Mouse (Mus musculus): Measurements from ENCODE around the gene Bsnd.

Gene Bsnd

DNA sequence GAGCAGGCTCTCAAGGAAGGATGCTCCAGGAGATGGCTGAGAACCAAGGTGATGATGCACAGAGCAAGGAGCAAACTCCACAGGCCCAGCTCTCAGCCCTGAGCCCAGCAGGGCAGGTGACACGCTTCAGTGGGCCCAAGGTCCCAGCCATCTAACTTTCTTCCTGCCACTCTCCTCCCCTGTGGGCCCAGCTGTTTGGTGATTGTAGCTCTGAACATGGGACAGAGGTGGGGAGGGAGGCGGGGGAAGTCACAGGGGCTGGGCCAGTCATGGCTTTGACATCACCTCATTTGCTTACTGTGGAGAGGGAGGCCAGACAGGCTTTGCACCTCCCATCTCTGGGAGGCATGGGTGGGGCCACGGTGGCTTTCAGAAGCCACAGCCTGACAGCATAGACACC lies at the start of gene Bsnd:
TSS of gene Bsnd (minus strand) at position 168 of the 400 bp plus-strand sequence.
- peak; percentile 70 to 82 for DNase-seq

DNA sequence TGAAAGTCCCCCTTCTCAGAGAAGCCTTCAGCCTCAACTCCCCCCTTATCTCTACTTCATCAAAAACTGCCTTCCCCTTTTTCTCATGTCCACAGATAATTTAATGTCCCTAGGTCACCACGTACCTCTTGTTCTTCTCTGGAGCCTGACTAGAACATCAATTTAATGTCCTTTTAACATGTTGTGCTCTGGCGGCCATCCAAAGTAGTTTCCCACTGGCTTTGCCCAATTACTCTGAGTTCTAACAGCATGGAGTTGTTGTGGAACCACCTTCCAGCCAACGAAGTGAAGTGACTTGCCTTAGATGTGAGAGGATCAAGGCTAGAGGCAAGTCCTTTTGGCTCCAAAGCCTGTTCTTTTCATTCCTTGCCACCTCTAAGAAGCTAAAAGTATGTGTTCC lies 49.4 kb upstream of the Bsnd start:
- DNase-seq: peak in 1 of 2 experiments; percentile 26

DNA sequence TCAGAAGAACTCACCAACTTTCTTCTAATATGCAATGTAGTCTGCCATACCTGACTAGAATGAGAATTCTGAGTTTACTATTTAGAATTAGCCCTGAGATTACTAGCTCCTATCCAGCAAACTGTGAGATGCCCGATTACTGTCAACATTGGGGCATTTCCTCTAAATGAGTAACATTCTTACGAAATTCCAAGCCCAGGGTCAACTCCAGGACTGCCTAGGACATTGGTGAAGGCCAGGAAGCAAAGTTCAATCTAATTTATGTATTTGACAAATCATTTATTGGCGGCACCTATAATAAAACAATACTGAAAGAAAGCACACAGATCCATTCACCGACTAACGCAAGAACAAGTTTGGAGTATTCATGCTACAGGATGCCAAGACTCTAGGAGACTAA lies 47.7 kb upstream of the Bsnd start:
- no peak for DNase-seq

DNA sequence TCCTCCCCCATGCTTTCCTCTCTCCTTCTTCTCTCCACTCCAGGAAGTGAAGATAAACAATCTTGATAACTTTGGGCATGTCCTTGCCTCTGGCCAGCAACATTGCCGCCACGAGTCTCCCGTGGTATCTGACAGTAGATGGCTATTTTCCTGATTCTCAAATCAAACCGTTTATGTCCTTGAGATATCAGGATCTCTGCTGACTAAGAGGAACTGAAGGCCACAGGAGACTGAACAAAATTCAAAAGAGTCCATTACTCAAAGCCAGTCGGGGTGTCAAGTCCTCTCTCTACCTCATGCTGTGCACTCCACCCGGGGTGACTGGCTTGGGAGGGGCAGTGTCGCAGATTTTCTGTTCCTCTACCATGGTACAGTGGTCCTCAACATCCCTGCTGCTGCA lies 42.2 kb upstream of the Bsnd start:
- DNase-seq: no peak

DNA sequence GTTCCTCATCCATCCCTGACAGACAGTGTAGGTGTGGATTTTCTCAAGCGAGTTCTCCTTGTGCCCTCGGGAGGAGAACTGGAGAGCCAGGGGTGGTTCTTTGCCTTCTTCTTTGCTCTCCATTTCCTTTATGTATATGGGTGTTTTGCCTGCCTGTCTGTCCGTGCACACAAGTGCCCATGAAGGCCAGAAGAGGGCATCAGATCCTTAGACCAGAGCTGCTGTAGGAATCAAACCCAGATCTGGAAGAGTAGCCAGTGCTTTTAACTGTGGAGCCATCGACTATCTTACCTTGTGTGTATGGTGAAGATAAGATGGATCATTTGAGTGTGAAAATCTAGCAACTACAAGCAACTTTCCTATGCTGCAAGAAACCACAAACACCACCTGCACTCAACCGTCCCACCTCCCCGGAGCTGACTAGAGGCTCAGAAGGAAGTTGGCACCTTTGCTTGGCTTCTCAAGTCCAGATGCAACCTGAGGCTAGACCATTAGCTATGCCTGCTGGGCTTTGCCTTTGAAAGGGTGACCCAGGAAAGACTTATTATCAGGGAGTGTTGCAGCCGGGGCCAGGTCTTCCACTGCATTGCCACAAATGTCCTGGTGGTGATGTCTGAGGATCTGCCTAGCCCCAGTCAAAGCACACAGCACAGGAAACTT lies 41.5 kb upstream of the Bsnd start:
- peak in 1 of 2 experiments; percentile 24 for DNase-seq

DNA sequence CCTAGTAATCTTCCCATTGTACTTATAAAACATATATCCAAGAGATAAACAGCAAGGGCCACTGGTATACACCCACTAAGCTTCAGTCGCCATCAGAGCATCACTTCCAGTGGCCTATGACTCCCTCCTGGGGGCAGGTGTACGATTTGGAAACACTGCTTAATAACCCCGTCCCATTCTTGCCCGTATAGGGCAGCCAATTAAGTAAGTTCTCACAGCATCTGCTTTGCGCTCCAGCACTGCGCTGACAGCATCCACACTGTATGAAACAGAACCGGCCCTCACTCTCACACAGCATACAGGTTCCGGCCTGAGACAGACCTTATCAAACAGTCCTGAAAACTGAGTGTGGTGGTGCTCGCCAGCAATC lies 38.0 kb upstream of the Bsnd start:
- DNase-seq: no peak

DNA sequence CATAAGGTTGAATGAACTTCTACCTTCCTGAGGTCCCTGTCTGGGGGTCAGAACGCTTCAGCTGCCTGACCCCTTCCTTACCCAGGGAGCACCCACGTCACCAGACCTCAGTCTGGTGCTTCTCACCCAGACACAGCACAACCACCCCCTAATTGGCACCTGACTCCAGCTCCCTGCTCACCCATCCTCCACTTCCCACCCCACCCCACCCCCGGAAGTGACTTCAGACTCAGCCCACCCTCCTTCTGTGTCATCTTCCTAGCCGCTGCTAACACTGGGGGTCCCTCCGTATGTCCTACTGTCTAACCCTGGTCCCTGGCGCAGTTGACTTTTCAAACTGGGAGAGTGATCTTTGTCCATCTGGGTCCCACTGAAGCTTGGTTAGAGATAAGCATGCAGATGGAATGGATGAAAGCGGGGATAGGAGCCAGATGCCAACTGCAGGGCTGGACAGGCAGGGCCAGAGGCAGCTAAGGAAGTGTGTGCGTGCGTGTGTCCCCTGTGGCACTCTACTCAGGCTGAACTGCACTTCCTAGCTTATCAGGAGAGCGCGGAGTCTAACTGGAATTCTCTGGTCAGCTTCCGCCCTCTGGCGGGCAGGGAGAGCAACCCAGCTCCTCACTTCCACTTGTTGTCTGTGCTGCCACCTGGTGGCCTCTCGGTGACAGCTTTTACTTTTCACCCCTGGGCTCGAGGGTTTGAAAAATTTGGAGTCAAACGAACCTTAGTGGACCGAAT lies 37.5 kb upstream of the Bsnd start:
- peak; percentile 95 for DNase-seq

DNA sequence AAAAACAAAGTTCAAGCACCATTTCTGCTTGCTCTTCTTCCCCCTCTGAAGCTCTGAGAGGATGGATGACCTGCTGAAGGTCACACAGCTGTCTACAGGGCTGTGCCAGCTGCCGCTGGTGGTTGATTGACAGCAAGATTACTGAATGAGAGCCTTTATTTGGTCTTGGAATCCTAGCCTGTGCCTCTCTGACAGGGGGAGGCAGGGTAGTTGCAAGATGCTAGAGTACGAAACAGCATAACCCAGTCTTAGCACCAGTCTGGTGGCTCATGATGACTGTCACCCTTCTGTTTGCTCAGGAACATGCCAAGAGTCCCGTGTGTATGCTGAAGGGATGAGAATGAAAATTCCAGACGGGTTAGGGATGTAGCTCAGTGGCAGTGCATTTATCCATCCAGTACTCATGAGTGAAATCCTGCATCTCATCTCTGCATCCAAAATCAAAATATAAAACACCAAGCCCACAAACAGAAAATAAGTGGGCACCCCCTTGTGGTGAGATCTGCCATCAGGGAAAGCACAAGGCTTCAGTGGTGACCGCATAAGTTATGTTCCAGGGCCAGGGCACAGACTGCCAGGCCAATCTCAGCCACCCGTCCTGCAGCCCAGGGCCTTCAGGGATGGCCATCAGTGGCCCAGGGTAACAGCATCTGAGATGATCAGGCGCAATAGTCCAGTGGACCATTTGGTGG lies 35.9 kb upstream of the Bsnd start:
- DNase-seq: peak; percentile 37 to 44

DNA sequence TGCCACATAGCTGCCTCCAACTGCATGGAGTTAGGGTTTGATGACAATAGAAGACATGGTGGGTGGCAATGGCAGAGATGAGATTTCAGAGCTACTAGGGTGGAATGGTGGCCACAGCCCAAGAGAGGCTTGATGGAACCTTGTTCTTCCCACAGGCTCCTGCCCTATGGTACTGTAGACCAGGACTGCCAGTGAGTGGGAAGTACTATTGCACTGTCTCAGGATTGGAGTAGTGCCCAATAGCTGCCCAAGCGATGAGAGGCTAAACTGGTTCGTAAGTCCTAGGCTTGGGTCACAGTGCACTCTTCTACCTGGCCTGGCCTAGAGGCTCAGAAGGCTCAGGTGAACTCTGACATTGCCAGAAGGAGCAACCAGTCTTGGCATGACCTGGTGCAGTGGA lies 32.9 kb upstream of the Bsnd start:
- DNase-seq: no peak

DNA sequence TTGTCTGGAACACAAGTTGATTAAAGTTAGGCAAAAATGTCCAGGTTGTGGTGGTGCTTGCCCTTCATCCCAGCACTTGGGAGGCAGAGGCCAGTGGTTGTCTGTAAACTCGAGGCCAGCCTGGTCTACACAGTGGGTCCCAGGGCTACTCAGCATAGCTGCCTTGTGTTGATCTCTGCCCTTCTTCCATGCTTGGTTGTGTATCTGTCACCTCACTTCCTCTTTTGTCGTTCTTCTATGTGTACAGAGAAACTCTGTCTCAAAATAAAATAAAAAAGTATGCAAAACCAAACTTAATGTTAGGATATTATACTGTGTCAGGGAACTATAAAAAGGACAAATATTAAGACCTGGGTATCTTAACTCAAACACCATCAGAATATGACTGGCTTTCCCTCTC lies 32.0 kb upstream of the Bsnd start:
- DNase-seq: no peak

DNA sequence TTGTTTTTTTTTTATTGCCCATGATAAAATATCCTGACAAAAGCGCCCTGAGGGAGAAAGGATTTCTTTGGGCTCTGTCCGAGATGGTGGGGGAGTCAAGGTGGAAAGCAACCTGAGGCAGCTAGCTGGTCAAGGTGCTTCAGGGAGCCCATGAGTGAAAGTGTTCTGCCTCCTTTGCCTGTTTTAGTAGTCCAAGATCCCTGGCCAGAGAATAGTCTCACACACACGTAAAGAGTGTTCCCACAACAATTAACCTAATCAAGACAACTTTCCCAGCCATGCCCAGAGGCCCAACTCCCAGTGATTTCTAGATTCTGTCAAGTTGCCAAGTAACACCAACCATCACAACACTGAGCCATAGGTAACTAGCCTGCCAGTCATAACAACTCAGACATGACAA lies 30.5 kb upstream of the Bsnd start:
- no peak for DNase-seq

DNA sequence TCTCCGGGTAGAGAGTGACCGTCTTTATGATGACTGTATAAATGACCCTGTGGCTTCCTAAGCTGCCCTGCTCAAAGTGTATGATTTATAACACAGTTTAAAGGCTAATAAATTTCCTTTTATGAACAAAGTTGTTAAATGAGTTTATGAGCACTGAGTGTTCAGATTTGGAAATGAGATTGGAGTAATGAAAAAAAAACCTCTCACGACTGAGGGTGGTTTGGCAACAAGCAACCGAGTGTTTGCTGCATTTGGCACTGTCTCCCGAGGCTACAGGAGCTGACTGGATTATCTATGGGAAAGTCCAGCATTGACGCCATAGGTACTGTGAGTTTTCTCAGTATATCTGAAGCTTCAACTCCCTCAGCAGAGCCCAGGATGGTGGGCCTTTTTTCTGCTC lies 22.5 kb upstream of the Bsnd start:
- no peak for DNase-seq

DNA sequence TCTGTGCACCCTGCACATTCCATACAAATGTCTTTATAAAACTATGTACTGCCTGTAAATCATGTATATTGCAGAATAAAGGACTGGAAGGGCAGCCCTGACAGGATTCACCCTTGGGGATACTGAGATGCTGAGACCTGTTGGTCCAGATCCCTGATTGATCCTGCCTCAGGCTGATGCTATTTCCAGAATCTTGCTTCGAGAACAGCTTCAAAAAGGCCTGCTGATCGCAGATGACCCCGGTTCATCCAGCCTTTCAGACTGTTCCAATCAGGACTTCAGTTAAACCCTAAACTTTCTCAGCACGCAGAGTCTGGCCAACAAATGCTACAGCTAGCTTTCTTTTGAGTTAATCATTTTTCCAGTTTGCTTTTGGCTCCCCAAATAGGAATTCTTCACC lies 17.8 kb upstream of the Bsnd start:
- no peak for DNase-seq

DNA sequence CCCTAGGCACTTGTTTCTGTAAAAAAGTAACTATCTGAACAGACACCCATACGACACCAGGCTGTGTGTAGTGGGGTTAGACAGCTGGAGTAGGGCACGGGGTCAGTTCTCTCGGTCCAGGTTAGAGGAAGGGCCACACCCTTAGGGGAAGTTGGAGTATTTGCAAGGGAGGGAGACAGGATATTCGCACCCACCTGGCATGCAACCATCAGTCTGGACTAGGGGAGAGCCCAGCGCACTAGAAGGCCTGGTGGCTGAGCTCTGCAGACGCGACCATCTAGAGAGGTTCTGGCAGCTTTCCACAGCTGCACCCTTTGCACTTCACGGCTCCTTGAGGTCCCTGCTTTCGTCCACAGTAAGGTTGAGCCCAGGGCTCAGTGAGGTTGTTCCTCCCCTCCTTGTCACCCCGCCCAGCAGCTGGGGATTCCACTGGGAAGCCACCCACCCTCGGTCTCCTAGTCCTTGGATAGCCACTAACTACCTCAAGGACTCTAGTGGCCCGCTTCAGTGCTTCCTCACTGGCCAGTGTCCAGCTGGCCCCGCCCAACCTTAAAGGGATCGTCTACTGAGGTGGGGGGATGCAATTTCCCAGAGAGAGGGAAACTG lies 13.5 kb upstream of the Bsnd start:
- peak; percentile 41 to 59 for DNase-seq

DNA sequence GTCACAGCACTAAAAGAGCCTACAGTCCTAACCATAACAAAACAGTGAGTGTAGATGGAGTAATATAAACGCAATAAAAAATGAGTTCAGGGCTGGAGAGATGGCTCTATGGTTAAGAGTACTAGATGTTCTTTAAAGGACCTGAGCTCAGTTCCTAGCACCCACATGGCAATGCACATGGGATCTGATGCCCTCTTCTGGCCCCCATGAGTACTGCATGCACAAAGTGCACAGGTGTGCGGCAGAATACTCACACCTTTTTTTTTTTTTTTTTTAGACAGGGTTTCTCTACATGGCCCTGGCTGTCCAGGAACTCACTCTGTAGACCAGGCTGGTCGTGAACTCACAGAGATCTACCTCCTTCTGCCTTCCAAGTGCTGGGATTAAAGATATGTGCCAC lies 11.5 kb upstream of the Bsnd start:
- no peak for DNase-seq

DNA sequence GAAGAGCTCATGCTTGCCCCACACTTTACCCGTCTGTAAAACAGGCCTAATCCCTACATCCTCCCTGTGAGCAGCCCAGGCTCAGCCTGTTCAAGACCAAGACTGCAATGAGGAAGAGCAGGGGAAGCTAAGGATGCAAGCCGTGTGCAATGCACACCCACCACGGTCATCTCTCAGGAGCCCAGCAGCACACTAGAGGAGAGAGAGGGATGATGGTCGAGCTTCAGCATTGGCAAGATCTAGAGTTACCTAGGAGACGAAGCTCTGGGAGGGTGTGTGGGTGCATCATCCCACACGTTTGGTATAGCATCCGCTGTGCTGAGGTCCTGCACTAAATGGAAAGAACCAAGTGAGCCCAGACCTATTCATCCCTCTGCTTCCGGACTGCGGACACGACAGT lies 8.0 kb upstream of the Bsnd start:
- no peak for DNase-seq

DNA sequence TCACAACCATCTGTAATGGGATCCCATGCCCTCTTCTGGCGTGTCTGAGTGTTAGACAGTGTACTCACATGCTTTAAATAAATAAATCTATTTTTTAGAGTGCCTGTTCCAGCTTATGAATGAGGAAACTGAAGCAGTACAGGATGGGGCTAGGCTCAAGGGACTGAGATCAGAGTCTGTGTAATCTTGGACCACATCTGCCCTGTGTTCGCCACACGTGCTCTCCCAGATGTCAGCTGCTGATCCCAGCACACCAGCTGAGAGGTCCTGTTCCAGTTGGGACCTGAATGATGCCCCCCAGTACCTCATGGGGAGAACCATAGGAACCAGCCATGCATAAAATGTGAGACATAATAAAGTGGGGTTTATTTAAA lies 6.4 kb upstream of the Bsnd start:
- no peak for DNase-seq

DNA sequence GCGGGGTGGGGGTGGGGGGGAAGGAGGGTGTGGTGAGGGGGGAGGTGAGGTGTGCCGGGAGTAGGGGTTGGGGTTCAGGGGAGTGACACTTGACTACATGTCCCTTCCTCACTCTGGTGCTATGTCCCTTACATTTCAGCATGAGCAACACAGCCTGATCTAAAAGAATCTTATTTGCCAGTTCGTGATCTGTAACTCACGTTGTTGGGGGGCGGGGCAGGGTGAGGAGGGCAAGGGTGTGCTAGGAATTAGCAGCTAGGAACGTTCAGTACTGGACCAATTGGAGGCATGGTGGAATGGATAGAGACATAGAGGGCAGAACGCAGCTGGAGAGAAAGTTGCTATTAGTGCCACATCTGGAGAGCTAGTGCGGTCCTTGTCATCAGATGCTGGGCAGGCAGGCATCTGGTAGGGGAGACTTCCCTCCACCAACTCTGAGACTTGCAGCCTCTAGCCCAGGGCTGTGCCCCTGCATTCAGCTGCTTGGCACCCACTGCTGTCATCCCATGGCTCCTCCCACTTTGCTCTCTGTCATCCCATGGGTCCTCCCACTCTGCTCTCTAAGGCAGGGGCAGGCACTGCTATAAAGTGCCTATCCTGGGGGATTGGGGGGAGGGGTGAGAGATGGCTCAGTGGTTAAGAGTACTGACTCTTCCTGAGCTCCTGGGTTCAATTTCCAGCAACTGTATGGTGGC lies 5.8 kb upstream of the Bsnd start:
- no peak for DNase-seq

DNA sequence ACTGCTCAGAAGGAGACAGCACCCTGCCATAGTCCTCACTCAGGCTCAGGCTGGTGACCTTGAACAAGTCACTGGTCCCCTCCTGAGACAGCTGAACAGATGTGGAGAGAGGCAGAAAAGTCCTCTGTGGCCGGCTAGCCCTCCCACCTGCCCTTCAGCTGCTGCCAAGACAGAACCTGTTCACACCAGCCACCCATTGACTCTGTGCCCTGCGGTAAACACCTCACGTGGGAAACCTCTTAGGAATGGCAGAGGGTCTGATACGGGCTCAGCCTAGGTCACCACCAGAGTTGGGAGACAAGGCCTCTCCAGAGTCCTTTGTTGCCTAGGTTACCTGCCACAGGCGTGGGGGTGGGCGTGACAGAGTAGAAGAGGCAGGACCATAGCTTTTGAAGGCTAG lies 4.8 kb upstream of the Bsnd start:
- peak in 1 of 2 experiments; percentile 39 for DNase-seq

DNA sequence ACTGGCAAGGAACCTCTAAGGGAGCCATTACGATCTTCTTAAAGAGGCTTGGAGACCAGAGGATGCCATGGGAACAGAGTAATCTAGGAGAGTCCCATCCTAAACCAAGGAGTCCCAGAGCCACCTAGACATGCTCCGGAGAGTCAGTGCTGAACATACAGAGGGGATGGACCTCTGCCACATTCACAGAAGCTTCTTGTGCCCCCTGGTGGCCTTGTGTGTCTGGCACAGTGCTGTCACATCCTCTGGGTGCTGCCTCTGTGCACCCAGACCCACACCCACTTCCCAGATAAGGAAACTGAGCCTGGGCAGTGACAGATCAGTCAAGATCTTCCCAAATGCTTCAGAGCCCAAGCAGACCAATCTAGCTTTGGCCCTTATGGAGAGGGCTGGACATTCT lies 1.6 kb upstream of the Bsnd start:
- peak; percentile 60 to 66 for DNase-seq

DNA sequence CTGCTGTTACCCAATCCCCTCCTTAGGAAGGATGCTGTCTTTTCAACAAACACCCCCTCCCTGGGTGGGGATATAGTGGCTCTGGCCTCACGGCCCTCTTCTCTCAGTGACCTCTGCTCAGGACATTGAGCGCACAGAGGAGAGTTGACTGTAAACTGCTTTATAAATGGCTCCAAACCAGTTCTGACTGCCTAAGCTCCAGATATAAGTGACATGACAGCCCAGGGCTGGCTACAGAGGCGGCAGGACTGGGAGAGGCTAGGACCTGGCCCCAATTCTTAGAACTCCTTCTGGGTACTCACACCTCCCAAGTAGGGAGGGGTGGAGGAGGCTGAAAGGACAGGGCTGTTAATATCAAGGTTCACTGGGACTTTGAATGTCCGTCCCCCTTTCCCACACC lies 1.5 kb downstream of the Bsnd start:
- peak in 1 of 2 experiments; percentile 40 for DNase-seq

DNA sequence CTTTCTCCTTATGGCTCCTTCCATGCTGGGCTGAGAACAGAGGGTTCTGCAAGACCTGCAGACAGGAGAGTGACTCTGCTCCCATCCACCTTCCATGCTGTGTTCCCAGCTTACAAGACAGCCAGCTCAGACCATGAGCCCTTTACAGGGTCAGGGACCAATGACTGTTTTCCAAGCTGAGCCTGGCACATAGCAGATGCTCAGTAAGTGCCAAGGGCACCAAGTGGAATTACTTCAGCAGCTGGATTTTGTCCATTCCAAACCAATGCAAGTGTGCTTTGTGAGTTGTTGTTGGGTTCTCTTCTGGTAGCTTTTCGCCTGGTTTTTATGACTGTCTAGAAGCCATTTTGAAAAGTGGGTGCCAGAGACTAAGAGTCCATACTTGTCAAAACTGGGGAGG lies 8.3 kb downstream of the Bsnd start:
- DNase-seq: no peak

DNA sequence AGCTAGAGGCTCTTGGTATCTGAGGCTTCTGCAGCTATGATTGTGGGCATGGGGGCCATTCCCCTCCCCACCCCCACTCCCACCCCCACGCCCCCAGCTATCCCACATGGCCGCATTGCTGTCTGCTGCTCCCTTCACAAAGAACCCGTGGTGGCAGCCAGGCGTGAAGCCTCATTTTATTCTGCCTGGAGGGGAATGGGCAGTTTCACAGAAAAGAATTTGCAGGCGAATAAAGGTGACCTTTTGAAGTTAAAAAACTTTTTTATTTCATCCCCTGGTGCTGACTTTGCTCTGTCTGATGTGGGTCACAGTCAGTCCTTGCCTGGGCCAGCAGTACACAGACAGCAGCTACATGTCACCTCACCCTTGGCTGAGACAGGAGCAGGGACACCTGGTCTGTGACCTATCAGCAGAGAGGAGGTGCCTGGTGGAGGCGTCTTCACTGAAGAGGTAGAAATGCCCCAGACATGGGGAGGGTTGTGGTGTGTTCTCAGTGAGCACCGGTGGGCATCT lies 8.8 kb downstream of the Bsnd start:
- no peak for DNase-seq

Data from kidney, postnatal 4 days (tissue).